Mouse (Mus musculus) intestine, embryonic 16.5 days (tissue): ENCODE results near the gene Sh3d21. TPM values are rescaled to one million over a fixed set of nuclear protein-coding genes. Genes with fewer than 3 reads are reported as not detected.
A peak's percentile ranks its signal among the peaks of the same experiment; 100 is the strongest.

Source experiments
- ATAC-seq: fragments of 200-750 bp; cut with Nextera tagmentation; 2 replicates; pipeline ENCODE4 v1.8.0; 2017; ENCODE audit warnings: moderate TSS enrichment, moderate library complexity
- H3K27ac ChIP-seq: fragments of 300-500 bp; sonication (generic); 2 replicates; pipeline ENCODE4 v1.5.1; 2014; ENCODE audit warnings: mild to moderate bottlenecking, low read length
- H3K27me3 ChIP-seq: fragments of 300-500 bp; sonication (generic); replicated peaks from 2 replicates; pipeline ENCODE4 v1.6.1; 2014; ENCODE audit warnings: low read length, control low read depth, mixed read lengths; ENCODE audit not compliant: control insufficient read depth, insufficient read depth
- H3K36me3 ChIP-seq: fragments of 300-500 bp; sonication (generic); 2 replicates; pipeline ENCODE4 v1.6.1; 2014; ENCODE audit warnings: low read length, control low read depth; ENCODE audit not compliant: control insufficient read depth, insufficient read depth
- H3K4me1 ChIP-seq: fragments of 300-500 bp; sonication (generic); 2 replicates; pipeline ENCODE4 v1.6.1; 2014; ENCODE audit warnings: low read length, control low read depth, mixed read lengths; ENCODE audit not compliant: control insufficient read depth, insufficient read depth
- H3K4me2 ChIP-seq: fragments of 300-500 bp; sonication (generic); 2 replicates; pipeline ENCODE4 v1.6.1; 2014; ENCODE audit warnings: low read depth, low read length, control low read depth
- H3K4me3 ChIP-seq: fragments of 300-500 bp; sonication (generic); 2 replicates; pipeline ENCODE4 v1.5.1; 2014; ENCODE audit warnings: mild to moderate bottlenecking, low read length
- H3K9ac ChIP-seq: fragments of 300-500 bp; sonication (generic); 2 replicates; pipeline ENCODE4 v1.6.1; 2014; ENCODE audit warnings: low read depth, low read length
- H3K9me3 ChIP-seq: fragments of 300-500 bp; sonication (generic); 2 replicates; pipeline ENCODE4 v1.6.1; 2016; ENCODE audit warnings: low read length, control low read depth; ENCODE audit not compliant: control insufficient read depth
- WGBS: fragments of 180-500 bp; shearing (Covaris S2); extraction: QIAGEN DNeasy Blood & Tissue Kit; methylation state at CpG from one replicate; pipeline ENCODE4 v1.1.7; 2014; 5-methylcytosine and 5-hydroxymethylcytosine counted together
- polyA plus RNA-seq: library from polyadenylated mRNA; unstranded; fragments of >200 nt; fragmentation: Nextera tagmentation; extraction: Ambion mirVana; gene quantifications from 2 replicates; pipeline ENCODE4 v1.2.1, GENCODE M21; 2015

The Sh3d21 gene
- polyA plus RNA-seq, 1 experiment from 2014 or later, result 13.2 TPM

- Histone ChIP-seq H3K27ac (no peak overlapping the region), H3K4me1 (peaks cover 37% of the 10 kb centered on the region)
- ATAC-seq, result no peak
Observed at GRCm38 (mm10) chr4:126200656-126201055, 37.4 kb upstream of the Sh3d21 start.

DNA sequence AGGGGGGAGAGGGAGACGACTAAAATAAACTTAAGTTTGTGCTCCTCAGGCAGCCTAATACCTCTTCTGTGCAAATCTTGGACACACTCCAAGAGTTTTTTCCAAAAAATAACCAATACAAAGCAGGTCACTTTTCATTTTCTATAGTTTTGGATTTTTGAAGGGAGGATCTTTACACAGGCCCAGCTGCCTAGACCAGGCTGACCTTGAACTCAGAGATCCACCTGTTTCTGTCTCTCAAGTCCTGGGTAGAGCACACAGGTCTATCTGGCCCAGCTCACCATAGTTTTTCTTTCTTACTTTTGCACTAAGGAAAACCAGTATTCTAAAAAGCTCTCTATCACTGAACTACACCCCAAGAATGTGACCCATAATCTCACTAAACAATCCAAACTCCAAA, 36.7 kb upstream of the Sh3d21 start:
- ATAC-seq, result no peak
- peaks cover 37% of the 10 kb centered on the region for H3K4me1 ChIP-seq

More at GRCm38 (mm10) chr4:126200656-126201055, 37.4 kb upstream of the Sh3d21 start:
- peak overlapping the region; percentile 93 for H3K9ac ChIP-seq
- H3K36me3 ChIP-seq, result no peaks in the 10 kb centered on the region
- 21% methylated on average over 2 of the region's 2 CpGs for WGBS
- H3K27me3 ChIP-seq, result no peaks in the 10 kb centered on the region
- H3K9me3 ChIP-seq, result no peaks in the 10 kb centered on the region
- peak overlapping the region; percentile 76 for H3K4me3 ChIP-seq
- peak overlapping the region; percentile 83 for H3K4me2 ChIP-seq

GRCm38 (mm10) chr4:126199556-126199955, 36.3 kb upstream of the Sh3d21 start:
- H3K9me3 ChIP-seq, result no peaks in the 10 kb centered on the region
- no peak for ATAC-seq
- 60% methylated on average over 6 of the region's 6 CpGs for WGBS
- H3K4me3 ChIP-seq, result no peak overlapping the region
- no peaks in the 10 kb centered on the region for H3K27me3 ChIP-seq
- H3K36me3 ChIP-seq, result no peaks in the 10 kb centered on the region
- no peak overlapping the region for H3K27ac ChIP-seq
- H3K9ac ChIP-seq, result no peak overlapping the region
- peak overlapping the region; percentile 83 for H3K4me2 ChIP-seq
- peaks cover 37% of the 10 kb centered on the region for H3K4me1 ChIP-seq

More for the DNA sequence above, 36.7 kb upstream of the Sh3d21 start:
- Histone ChIP-seq H3K4me3 (peak overlapping the region; percentile 76), H3K27ac (no peak overlapping the region), H3K9ac (no peak overlapping the region), H3K4me2 (peak overlapping the region; percentile 83), H3K27me3 (no peaks in the 10 kb centered on the region), H3K36me3 (no peaks in the 10 kb centered on the region), H3K9me3 (no peaks in the 10 kb centered on the region)
- WGBS, result 36% methylated on average over 1 of the region's 1 CpGs

- Histone ChIP-seq H3K27ac (no peak overlapping the region), H3K4me2 (no peak overlapping the region), H3K9ac (no peak overlapping the region), H3K9me3 (no peaks in the 10 kb centered on the region), H3K27me3 (no peaks in the 10 kb centered on the region), H3K36me3 (no peaks in the 10 kb centered on the region), H3K4me1 (peaks cover 29% of the 10 kb centered on the region), H3K4me3 (no peak overlapping the region)
- no peak for ATAC-seq
- WGBS, result 60% methylated on average over 3 of the region's 3 CpGs
Observed at GRCm38 (mm10) chr4:126197485-126197884, 34.2 kb upstream of the Sh3d21 start.

GRCm38 (mm10) chr4:126194916-126195315, 31.6 kb upstream of the Sh3d21 start:
- Histone ChIP-seq H3K4me2 (no peak overlapping the region), H3K36me3 (no peaks in the 10 kb centered on the region), H3K4me1 (peaks cover 18% of the 10 kb centered on the region), H3K9ac (no peak overlapping the region), H3K27ac (no peak overlapping the region), H3K4me3 (no peak overlapping the region), H3K9me3 (no peaks in the 10 kb centered on the region), H3K27me3 (no peaks in the 10 kb centered on the region)
- ATAC-seq, result no peak
- WGBS, result 93% methylated on average over 4 of the region's 4 CpGs

GRCm38 (mm10) chr4:126194216-126194615, 30.9 kb upstream of the Sh3d21 start:
- Histone ChIP-seq H3K27ac (no peak overlapping the region), H3K4me2 (no peak overlapping the region), H3K4me3 (no peak overlapping the region), H3K9me3 (no peaks in the 10 kb centered on the region), H3K27me3 (no peaks in the 10 kb centered on the region), H3K4me1 (peaks cover 12% of the 10 kb centered on the region; the same call in 1 of the 2 replicates), H3K36me3 (no peaks in the 10 kb centered on the region), H3K9ac (no peak overlapping the region)
- no peak for ATAC-seq

- Histone ChIP-seq H3K27me3 (no peaks in the 10 kb centered on the region), H3K4me1 (peaks cover 5% of the 10 kb centered on the region; the same call in 1 of the 2 replicates), H3K9me3 (no peaks in the 10 kb centered on the region), H3K9ac (no peak overlapping the region), H3K36me3 (no peaks in the 10 kb centered on the region), H3K27ac (no peak overlapping the region), H3K4me2 (no peak overlapping the region), H3K4me3 (no peak overlapping the region)
- WGBS, result 89% methylated on average over 2 of the region's 2 CpGs
- ATAC-seq, result no peak
Observed at GRCm38 (mm10) chr4:126190636-126191035, 27.3 kb upstream of the Sh3d21 start.

- no peaks in the 10 kb centered on the region for H3K36me3 ChIP-seq
- H3K9ac ChIP-seq, result no peak overlapping the region
- no peak overlapping the region for H3K4me2 ChIP-seq
- H3K4me3 ChIP-seq, result no peak overlapping the region
- WGBS, result 83% methylated on average over 3 of the region's 3 CpGs
- no peaks in the 10 kb centered on the region for H3K27me3 ChIP-seq
- H3K9me3 ChIP-seq, result no peaks in the 10 kb centered on the region
- no peak for ATAC-seq
- H3K4me1 ChIP-seq, result peaks cover 5% of the 10 kb centered on the region; the same call in 1 of the 2 replicates
- no peak overlapping the region for H3K27ac ChIP-seq
Observed at GRCm38 (mm10) chr4:126187096-126187495, 23.8 kb upstream of the Sh3d21 start.

GRCm38 (mm10) chr4:126183034-126183433, 19.7 kb upstream of the Sh3d21 start:
- Histone ChIP-seq H3K27ac (no peak overlapping the region), H3K4me2 (no peak overlapping the region), H3K27me3 (no peaks in the 10 kb centered on the region), H3K4me1 (peaks cover 11% of the 10 kb centered on the region), H3K36me3 (no peaks in the 10 kb centered on the region), H3K9ac (no peak overlapping the region), H3K4me3 (no peak overlapping the region), H3K9me3 (no peaks in the 10 kb centered on the region)
- ATAC-seq, result no peak
- WGBS, result 84% methylated on average over 5 of the region's 5 CpGs
